Mouse (Mus musculus) liver, adult 2 months (tissue): ENCODE results near the gene Bcas3. TPM values are rescaled to one million over a fixed set of nuclear protein-coding genes. Genes with fewer than 3 reads are reported as not detected.

Source experiments
- DNase-seq: peaks from one replicate; pipeline ENCODE4 v3.0.0-alpha.2; 2011; ENCODE audit warnings: low read depth, low spot score; ENCODE audit errors: extremely low read depth
- H3K27ac ChIP-seq: fragments of 200-500 bp; replicated peaks from 2 replicates; pipeline ENCODE4 v1.5.1; 2012; ENCODE audit warnings: low read depth, mild to moderate bottlenecking, control low read depth, inconsistent platforms, low read length; ENCODE audit not compliant: insufficient read depth
- H3K27me3 ChIP-seq: fragments of 200-500 bp; 2 replicates; pipeline ENCODE4 v1.6.1; 2012; ENCODE audit warnings: mild to moderate bottlenecking, moderate library complexity, low read length, inconsistent platforms; ENCODE audit not compliant: control insufficient read depth, insufficient read depth
- H3K36me3 ChIP-seq: fragments of 200-500 bp; 2 replicates; pipeline ENCODE4 v1.6.1; 2012; ENCODE audit warnings: low read length, inconsistent platforms; ENCODE audit not compliant: control insufficient read depth, insufficient read depth
- H3K4me1 ChIP-seq: fragments of 200-500 bp; 2 replicates; pipeline ENCODE4 v1.6.1; 2011; ENCODE audit warnings: low read length; ENCODE audit not compliant: control insufficient read depth, insufficient read depth
- H3K4me3 ChIP-seq: fragments of 200-500 bp; 2 replicates; pipeline ENCODE4 v1.5.1; 2011; ENCODE audit warnings: low read depth, mild to moderate bottlenecking, control low read depth, low read length, moderate library complexity; ENCODE audit not compliant: insufficient read depth
- H3K79me2 ChIP-seq: fragments of 200-500 bp; 2 replicates; pipeline ENCODE4 v1.6.1; 2012; ENCODE audit warnings: inconsistent platforms, mild to moderate bottlenecking, low read length, moderate library complexity; ENCODE audit not compliant: control insufficient read depth, insufficient read depth
- H3K9ac ChIP-seq: fragments of 200-500 bp; 2 replicates; pipeline ENCODE4 v1.6.1; 2012; ENCODE audit warnings: low read depth, mild to moderate bottlenecking, control low read depth, inconsistent platforms, low read length
- CTCF ChIP-seq: fragments of 200-500 bp; IDR thresholded peaks from 2 replicates; pipeline ENCODE4 v1.5.1; 2011; ENCODE audit warnings: low read depth, low read length, control low read depth
- POLR2A ChIP-seq: fragments of 200-500 bp; IDR thresholded peaks from 2 replicates; pipeline ENCODE4 v1.6.1; 2011; ENCODE audit warnings: low read length, control low read depth; ENCODE audit not compliant: insufficient read depth; ENCODE audit errors: extremely low read depth
- whole genome bisulfite sequencing: fragments of 180-500 bp; shearing (Covaris S2); methylation state at CpG from one replicate; pipeline ENCODE4 v1.1.7; 2018; 5-methylcytosine and 5-hydroxymethylcytosine counted together
- polyA plus RNA-seq: library from polyadenylated mRNA; depleted of rRNA; stranded (reverse); fragments of >200 nt; gene quantifications from 2 replicates; pipeline ENCODE4 v1.2.3, GENCODE M21; 2012
- total RNA-seq: library from RNA; depleted of rRNA; stranded (reverse); fragments of >200 nt; gene quantifications from 2 replicates; pipeline ENCODE4 v1.2.3, GENCODE M21; 2014

Gene Bcas3
- total and polyA plus RNA-seq, 2 experiments: 16.5 to 21.4 TPM

DNA sequence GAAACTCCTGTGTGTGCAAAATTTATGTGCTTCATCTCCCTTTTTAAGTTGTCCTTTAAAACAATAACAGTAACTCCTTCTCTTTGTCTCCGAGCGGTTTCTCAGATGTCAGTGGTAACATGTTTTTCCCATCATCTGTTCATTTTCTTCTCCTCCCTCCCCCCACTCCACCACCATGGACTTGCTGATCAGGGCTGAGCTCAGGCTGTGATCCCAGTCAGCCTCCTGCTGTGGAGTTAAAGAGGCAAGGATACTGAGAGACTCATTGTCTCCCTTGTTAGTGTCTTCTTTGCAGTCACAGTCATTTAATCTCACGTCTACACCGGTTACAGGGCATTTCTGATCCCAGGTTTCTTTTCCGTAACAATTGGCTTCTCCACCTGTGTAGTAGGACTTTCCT, 174.3 kb downstream of the Bcas3 start:
- Histone ChIP-seq H3K9ac (no peak overlapping the region), H3K27ac (no peak overlapping the region), H3K4me1 (peaks cover 4% of the 10 kb centered on the region; the same call in 1 of the 2 replicates), H3K36me3 (no peaks in the 10 kb centered on the region; the same call in 1 of the 2 replicates), H3K79me2 (no peaks in the 10 kb centered on the region), H3K27me3 (no peaks in the 10 kb centered on the region), H3K4me3 (no peak overlapping the region)
- TF ChIP-seq POLR2A (no peak), CTCF (no peak)
- no peak for DNase-seq
- 96% methylated on average over 5 of the region's 5 CpGs for WGBS

DNA sequence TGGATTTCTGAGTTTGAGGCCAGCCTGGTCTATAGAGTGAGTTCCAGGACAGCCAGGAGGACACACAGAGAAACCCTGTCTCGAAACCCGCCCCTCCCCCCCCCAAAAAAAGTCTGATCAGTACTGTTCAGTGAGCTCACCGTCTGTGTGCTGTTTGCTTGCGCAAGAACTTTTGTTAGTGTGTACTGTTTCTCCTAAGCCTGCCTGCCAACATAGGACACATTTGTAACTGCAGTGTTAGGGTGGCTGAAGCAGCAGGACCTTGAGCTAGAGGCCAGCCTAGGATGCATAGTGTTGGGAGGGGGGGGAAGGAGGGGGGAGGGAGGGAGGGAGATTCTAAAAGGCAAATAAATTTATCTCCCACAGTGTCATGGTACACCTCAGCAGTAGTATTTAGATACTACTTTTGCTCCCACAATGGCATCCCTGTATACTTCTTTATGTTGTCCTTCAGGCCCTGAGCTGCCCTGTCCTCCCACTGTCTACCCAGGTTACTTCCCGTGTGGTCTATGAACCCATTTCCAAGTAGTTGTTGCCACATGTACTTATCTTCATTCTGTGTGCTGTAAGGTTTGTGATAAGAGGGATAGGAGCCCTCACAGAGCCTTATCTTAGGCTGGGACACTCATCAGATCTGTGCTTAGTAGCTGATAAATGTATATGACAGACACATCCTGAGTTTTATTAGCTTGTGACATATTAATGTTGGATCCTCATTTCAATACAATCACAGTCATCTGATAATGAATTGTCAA, 176.7 kb downstream of the Bcas3 start:
- Histone ChIP-seq H3K36me3 (peaks cover 2% of the 10 kb centered on the region), H3K4me1 (peaks cover 4% of the 10 kb centered on the region; the same call in 1 of the 2 replicates), H3K4me3 (no peak overlapping the region), H3K9ac (no peak overlapping the region), H3K27ac (no peak overlapping the region), H3K27me3 (no peaks in the 10 kb centered on the region), H3K79me2 (no peaks in the 10 kb centered on the region)
- 15% methylated on average over 5 of the region's 5 CpGs for WGBS
- peak; percentile 85 for DNase-seq
- TF ChIP-seq POLR2A (no peak), CTCF (no peak)

GRCm38 (mm10) chr11:85540989-85541388, 188.0 kb downstream of the Bcas3 start:
- TF ChIP-seq POLR2A: no peak
- TF ChIP-seq CTCF: no peak
- H3K27ac ChIP-seq: no peak overlapping the region
- H3K4me1 ChIP-seq: no peaks in the 10 kb centered on the region
- no peak for DNase-seq
- WGBS: 86% methylated on average over 4 of the region's 4 CpGs
- no peaks in the 10 kb centered on the region for H3K27me3 ChIP-seq
- H3K79me2 ChIP-seq: no peaks in the 10 kb centered on the region; the same call in 1 of the 2 replicates
- H3K36me3 ChIP-seq: no peaks in the 10 kb centered on the region
- H3K9ac ChIP-seq: no peak overlapping the region
- H3K4me3 ChIP-seq: no peak overlapping the region

GRCm38 (mm10) chr11:85543311-85543710, 190.3 kb downstream of the Bcas3 start:
- Histone ChIP-seq H3K27me3 (no peaks in the 10 kb centered on the region), H3K36me3 (no peaks in the 10 kb centered on the region), H3K4me3 (no peak overlapping the region), H3K4me1 (no peaks in the 10 kb centered on the region), H3K27ac (no peak overlapping the region), H3K79me2 (no peaks in the 10 kb centered on the region; the same call in 1 of the 2 replicates), H3K9ac (no peak overlapping the region)
- no peak for DNase-seq
- 92% methylated on average over 4 of the region's 4 CpGs for WGBS
- TF ChIP-seq POLR2A (no peak), CTCF (no peak)

- Histone ChIP-seq H3K4me3 (no peak overlapping the region), H3K27ac (no peak overlapping the region), H3K4me1 (no peaks in the 10 kb centered on the region), H3K36me3 (no peaks in the 10 kb centered on the region), H3K9ac (no peak overlapping the region), H3K27me3 (no peaks in the 10 kb centered on the region), H3K79me2 (no peaks in the 10 kb centered on the region)
- no peak for TF ChIP-seq POLR2A
- no peak for TF ChIP-seq CTCF
- DNase-seq: no peak
- 85% methylated on average over 5 of the region's 5 CpGs for WGBS
Observed at GRCm38 (mm10) chr11:85545602-85546001, 192.6 kb downstream of the Bcas3 start.

- Histone ChIP-seq H3K4me1 (no peaks in the 10 kb centered on the region), H3K36me3 (no peaks in the 10 kb centered on the region), H3K9ac (no peak overlapping the region), H3K79me2 (no peaks in the 10 kb centered on the region), H3K27me3 (no peaks in the 10 kb centered on the region), H3K4me3 (no peak overlapping the region), H3K27ac (no peak overlapping the region)
- DNase-seq: no peak
- TF ChIP-seq POLR2A (no peak), CTCF (no peak)
- 85% methylated on average over 6 of the region's 6 CpGs for WGBS
Observed at GRCm38 (mm10) chr11:85547966-85548365, 195.0 kb downstream of the Bcas3 start.
